Mouse (Mus musculus) heart, postnatal 0 days (tissue): ENCODE measurements at regions not wholly inside any gene's neighbourhood (a gene's known extent, or its start where the extent isn't known, plus 50 kb on each side); places are given as distances from the start of the nearest gene placed in this dataset.

Experiments used
- ATAC-seq: fragments of 200-750 bp; cut with Nextera tagmentation; 2 replicates; pipeline ENCODE4 v1.8.0; 2017; ENCODE audit warnings: low read depth, moderate number of reproducible peaks, moderate library complexity; ENCODE audit not compliant: insufficient read depth
- DNase-seq: peaks from one replicate; pipeline ENCODE4 v3.0.0-alpha.2; 2016; ENCODE audit warnings: low spot score
- H3K27ac ChIP-seq: fragments of 300-500 bp; sonication (generic); 2 replicates; pipeline ENCODE4 v1.5.1; 2014; ENCODE audit warnings: low read depth, mild to moderate bottlenecking
- H3K27me3 ChIP-seq: fragments of 300-500 bp; sonication (generic); 2 replicates; pipeline ENCODE4 v1.6.1; 2014; ENCODE audit warnings: low read length, mixed read lengths; ENCODE audit not compliant: control insufficient read depth, insufficient read depth
- H3K36me3 ChIP-seq: fragments of 300-500 bp; sonication (generic); replicated peaks from 2 replicates; pipeline ENCODE4 v1.6.1; 2014; ENCODE audit warnings: low read length, mixed read lengths; ENCODE audit not compliant: control insufficient read depth, insufficient read depth
- H3K4me1 ChIP-seq: fragments of 300-500 bp; sonication (generic); 2 replicates; pipeline ENCODE4 v1.6.1; 2014; ENCODE audit warnings: antibody characterized with exemption; ENCODE audit not compliant: control insufficient read depth, insufficient read depth
- H3K4me2 ChIP-seq: fragments of 300-500 bp; sonication (generic); 2 replicates; pipeline ENCODE4 v1.6.1; 2014; ENCODE audit warnings: low read depth, mild to moderate bottlenecking, low read length, moderate library complexity
- H3K4me3 ChIP-seq: fragments of 300-500 bp; sonication (generic); 2 replicates; pipeline ENCODE4 v1.5.1; 2014; ENCODE audit warnings: low read depth, low read length
- H3K9ac ChIP-seq: fragments of 300-500 bp; sonication (generic); replicated peaks from 2 replicates; pipeline ENCODE4 v1.6.1; 2014; ENCODE audit warnings: low read depth, low read length, mixed read lengths
- H3K9me3 ChIP-seq: fragments of 300-500 bp; sonication (generic); replicated peaks from 2 replicates; pipeline ENCODE4 v1.6.1; 2016; ENCODE audit warnings: low read length; ENCODE audit not compliant: control insufficient read depth
- CTCF ChIP-seq: IDR thresholded peaks from 2 replicates; pipeline ENCODE4 v1.5.1; 2016; ENCODE audit warnings: antibody characterized with exemption, control low read depth, low read depth
- EP300 ChIP-seq: IDR thresholded peaks from 2 replicates; pipeline ENCODE4 v1.6.1; 2016; ENCODE audit warnings: antibody characterized with exemption, low read depth
- WGBS: fragments of 180-500 bp; shearing (Covaris S2); extraction: QIAGEN DNeasy Blood & Tissue Kit; methylation state at CpG from one replicate; pipeline ENCODE4 v1.1.7; 2014; 5-methylcytosine and 5-hydroxymethylcytosine counted together

DNA sequence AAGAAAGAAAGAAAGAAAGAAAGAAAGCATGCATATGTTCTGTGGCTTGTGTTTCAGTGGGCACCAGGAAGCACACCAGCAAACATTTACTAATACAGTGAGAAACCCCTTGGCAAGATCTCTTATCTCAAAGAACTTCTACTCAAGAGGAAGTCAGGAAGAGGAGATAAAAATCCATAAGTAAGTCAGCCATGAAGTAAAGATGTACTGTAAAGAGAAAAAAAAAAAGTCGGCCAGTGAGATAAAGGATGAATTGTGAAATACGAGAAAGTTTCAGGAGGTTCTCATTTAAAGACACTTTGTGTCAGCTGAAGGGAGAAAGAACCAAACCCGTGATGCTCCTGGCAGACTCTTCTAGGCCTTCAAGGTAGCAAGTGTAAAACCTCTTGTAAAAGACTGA is 72.4 kb upstream of the Rnf219 start:
- Histone ChIP-seq H3K9me3 (no peaks in the 10 kb centered on the region), H3K9ac (no peak overlapping the region), H3K27me3 (no peaks in the 10 kb centered on the region), H3K4me2 (no peak overlapping the region), H3K36me3 (no peaks in the 10 kb centered on the region), H3K4me3 (no peak overlapping the region), H3K4me1 (no peaks in the 10 kb centered on the region), H3K27ac (no peak overlapping the region)
- TF ChIP-seq EP300 (no peak), CTCF (no peak)
- no peak for ATAC-seq
- no peak for DNase-seq
- 61% methylated on average over 3 of the region's 3 CpGs for WGBS
